Mouse (Mus musculus): ENCODE data around the gene Sost. TPM values are rescaled to one million over a fixed set of nuclear protein-coding genes. Genes with fewer than 3 reads are reported as not detected.

Sost gene
- polyA plus RNA-seq, 1 experiment from 2014 or later: 1.3 TPM

DNA sequence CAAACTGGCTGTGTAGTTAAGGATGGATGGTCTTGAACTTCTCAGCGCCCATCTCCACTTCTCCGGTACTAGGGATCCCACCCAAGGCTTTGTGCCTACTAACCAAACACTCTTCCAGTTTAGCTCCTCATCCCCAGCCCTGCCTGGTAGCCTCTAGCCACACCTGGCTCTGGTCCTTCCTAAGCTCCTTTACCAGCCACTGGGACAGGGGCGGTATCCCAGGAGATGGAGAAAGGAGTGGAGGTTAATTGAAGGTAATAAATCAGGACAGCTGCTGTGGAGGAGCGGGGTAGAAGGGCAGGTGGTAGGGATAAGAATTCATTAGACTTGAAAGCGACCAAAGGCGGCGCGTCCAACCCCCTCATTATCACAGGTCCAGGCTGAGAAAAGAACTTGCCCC is 2.2 kb downstream of the Sost start:
- H3K4me3 ChIP-seq: peak overlapping the region; percentile 70; the same call in 1 of the 2 replicates
- DNase-seq (ENCODE audit: low spot score): peak; percentile 34
- WGBS: 3% methylated on average over 8 of the region's 8 CpGs

GRCm38 (mm10) chr11:101963473-101964291 is 3.1 kb downstream of the Sost start:
- Histone ChIP-seq H3K27ac (peak overlapping the region; percentile 84), H3K4me3 (peak overlapping the region; percentile 70), H3K27me3 (ENCODE audit: insufficient read depth, poor library complexity, severe bottlenecking) (peaks cover 94% of the 10 kb centered on the region), H3K4me1 (replicated peaks) (peaks cover 66% of the 10 kb centered on the region), H3K36me3 (no peaks in the 10 kb centered on the region), H3K9me3 (no peaks in the 10 kb centered on the region)
- WGBS: under 1% methylated on average over 78 of the region's 78 CpGs
- DNase-seq (ENCODE audit: low spot score): peak; percentile 72

More for the DNA sequence above, 2.2 kb downstream of the Sost start:
- H3K9me3 ChIP-seq: no peaks in the 10 kb centered on the region
- peaks cover 68% of the 10 kb centered on the region for H3K4me1 ChIP-seq (replicated peaks)
- H3K27me3 ChIP-seq (ENCODE audit: insufficient read depth, poor library complexity, severe bottlenecking): peaks cover 87% of the 10 kb centered on the region
- H3K27ac ChIP-seq: no peak overlapping the region
- H3K36me3 ChIP-seq: no peaks in the 10 kb centered on the region

GRCm38 (mm10) chr11:101963043-101963442 is 3.8 kb downstream of the Sost start:
- peak; percentile 40 for DNase-seq (ENCODE audit: low spot score)
- Histone ChIP-seq H3K27ac (peak overlapping the region; percentile 84), H3K4me1 (replicated peaks) (peaks cover 60% of the 10 kb centered on the region), H3K9me3 (no peaks in the 10 kb centered on the region), H3K27me3 (ENCODE audit: insufficient read depth, poor library complexity, severe bottlenecking) (peaks cover 95% of the 10 kb centered on the region), H3K36me3 (no peaks in the 10 kb centered on the region), H3K4me3 (peak overlapping the region; percentile 70)
- 1% methylated on average over 11 of the region's 11 CpGs for WGBS

DNA sequence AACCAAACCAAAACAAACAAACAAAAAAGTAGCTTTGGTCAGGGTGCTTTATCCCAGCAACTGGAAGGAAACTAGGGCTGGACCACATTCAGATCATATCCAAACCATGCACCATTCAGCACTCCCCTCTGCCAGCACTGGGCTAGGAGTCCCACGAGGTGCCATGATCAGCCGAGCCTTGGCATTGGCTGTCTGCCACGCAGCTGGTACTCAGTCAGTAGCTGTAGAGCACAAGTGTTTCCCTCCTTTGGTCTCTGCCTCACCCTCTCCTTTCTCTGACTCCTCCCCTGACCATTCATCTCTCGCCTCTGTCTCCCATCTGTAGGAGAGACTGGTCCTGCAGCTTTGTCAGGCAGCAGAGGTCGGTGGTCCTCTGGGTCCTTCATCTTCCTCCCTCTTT is 9.3 kb downstream of the Sost start:
- Histone ChIP-seq H3K9me3 (no peaks in the 10 kb centered on the region), H3K4me3 (no peak overlapping the region), H3K4me1 (replicated peaks) (peaks cover 18% of the 10 kb centered on the region), H3K27ac (no peak overlapping the region), H3K36me3 (no peaks in the 10 kb centered on the region), H3K27me3 (ENCODE audit: insufficient read depth, poor library complexity, severe bottlenecking) (peaks cover 78% of the 10 kb centered on the region)
- 72% methylated on average over 5 of the region's 5 CpGs for WGBS
- no peak for DNase-seq (ENCODE audit: low spot score)

- H3K27ac ChIP-seq: 0 out of 2 replicates have a peak overlapping the region, but pooled peaks have one; percentile 20
- DNase-seq (ENCODE audit: low spot score): no peak
- H3K4me3 ChIP-seq: no peak overlapping the region
- WGBS: 75% methylated on average over 4 of the region's 4 CpGs
- H3K9me3 ChIP-seq: no peaks in the 10 kb centered on the region
- H3K27me3 ChIP-seq (ENCODE audit: insufficient read depth, poor library complexity, severe bottlenecking): peaks cover 61% of the 10 kb centered on the region
- no peaks in the 10 kb centered on the region for H3K36me3 ChIP-seq
- peaks cover 21% of the 10 kb centered on the region for H3K4me1 ChIP-seq (replicated peaks)
These were observed 13.4 kb downstream of the Sost start for GRCm38 (mm10) chr11:101953441-101953840.

DNA sequence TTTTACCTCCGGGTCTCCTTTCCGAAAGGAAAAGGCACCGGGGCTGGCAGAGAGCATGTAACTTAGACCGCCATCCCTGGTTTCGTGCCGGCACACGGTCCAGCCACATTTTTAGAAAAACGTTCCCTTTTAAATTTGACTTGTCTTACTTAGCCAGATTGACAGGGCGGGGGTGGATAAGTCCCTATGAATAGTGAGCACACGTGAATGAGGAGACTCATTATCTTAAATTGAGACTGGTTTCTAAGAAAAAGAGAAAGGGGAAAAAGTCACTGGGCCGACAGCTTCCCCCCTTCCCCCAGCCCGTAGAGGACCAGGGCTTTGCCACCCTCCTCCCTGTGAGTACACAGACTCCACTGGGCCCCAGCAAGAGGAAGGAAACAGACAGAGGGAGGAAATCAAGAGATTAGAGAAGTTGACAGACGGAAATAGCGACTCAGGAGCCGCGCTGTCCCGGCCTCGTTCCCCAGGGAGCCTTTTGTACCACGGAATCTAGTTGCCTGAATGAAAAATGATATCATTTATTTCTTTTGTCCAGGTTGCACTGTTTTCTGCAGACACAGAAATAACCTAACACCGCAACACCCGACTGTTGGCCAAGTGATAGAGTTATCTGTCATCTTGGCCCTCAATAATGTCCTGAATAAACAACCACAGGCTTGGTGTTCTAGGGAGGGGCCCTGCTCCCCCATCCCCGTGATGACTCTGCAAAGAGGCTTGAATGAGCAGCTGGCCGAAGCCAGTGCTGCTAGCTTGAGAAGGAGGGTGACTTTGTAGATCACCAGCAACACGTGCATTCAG is 14.1 kb downstream of the Sost start:
- H3K36me3 ChIP-seq: no peaks in the 10 kb centered on the region
- peak overlapping the region; percentile 3; the same call in 1 of the 2 replicates for H3K4me3 ChIP-seq
- 28% methylated on average over 24 of the region's 24 CpGs for WGBS
- peaks cover 59% of the 10 kb centered on the region for H3K27me3 ChIP-seq (ENCODE audit: insufficient read depth, poor library complexity, severe bottlenecking)
- H3K9me3 ChIP-seq: no peaks in the 10 kb centered on the region
- DNase-seq (ENCODE audit: low spot score): no peak
- H3K4me1 ChIP-seq (replicated peaks): peaks cover 23% of the 10 kb centered on the region
- peak overlapping the region; percentile 62; the same call in 1 of the 2 replicates for H3K27ac ChIP-seq

GRCm38 (mm10) chr11:101950021-101950420 is 16.8 kb downstream of the Sost start:
- no peaks in the 10 kb centered on the region for H3K36me3 ChIP-seq
- H3K27me3 ChIP-seq (ENCODE audit: insufficient read depth, poor library complexity, severe bottlenecking): peaks cover 43% of the 10 kb centered on the region
- no peak overlapping the region for H3K27ac ChIP-seq
- DNase-seq (ENCODE audit: low spot score): no peak
- H3K4me1 ChIP-seq (replicated peaks): peaks cover 30% of the 10 kb centered on the region
- no peaks in the 10 kb centered on the region for H3K9me3 ChIP-seq
- no peak overlapping the region for H3K4me3 ChIP-seq
- WGBS: 95% methylated on average over 5 of the region's 5 CpGs

- peaks cover 15% of the 10 kb centered on the region for H3K27me3 ChIP-seq (ENCODE audit: insufficient read depth, poor library complexity, severe bottlenecking)
- peaks cover 2% of the 10 kb centered on the region; the same call in 1 of the 2 replicates for H3K9me3 ChIP-seq
- H3K36me3 ChIP-seq: no peaks in the 10 kb centered on the region
- H3K27ac ChIP-seq: peak overlapping the region; percentile 35; the same call in 1 of the 2 replicates
- DNase-seq (ENCODE audit: low spot score): peak; percentile 50
- no peak overlapping the region for H3K4me3 ChIP-seq
- WGBS: 29% methylated on average over 5 of the region's 5 CpGs
- H3K4me1 ChIP-seq (replicated peaks): peaks cover 16% of the 10 kb centered on the region
These were observed 20.3 kb downstream of the Sost start for GRCm38 (mm10) chr11:101946525-101946924.

DNA sequence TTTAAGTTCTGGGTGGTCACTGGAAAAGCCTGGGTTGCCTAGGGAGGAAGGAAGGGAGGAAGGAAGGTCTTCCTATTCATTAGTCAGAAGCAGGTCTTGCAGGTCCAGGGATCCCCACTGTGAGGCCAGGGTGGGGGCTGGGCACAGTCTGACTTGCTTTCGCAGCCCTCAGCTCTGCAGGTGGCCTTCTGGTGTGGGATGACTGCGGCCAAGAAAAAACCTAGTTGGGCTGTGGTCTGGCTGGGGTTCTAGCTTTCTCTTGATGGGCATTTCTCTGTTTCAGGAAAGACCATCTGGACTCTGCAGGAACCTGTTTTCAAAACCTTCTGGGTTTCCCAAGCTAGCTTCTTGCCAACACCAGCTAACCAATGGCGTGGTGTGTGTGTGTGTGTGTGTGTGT is 23.8 kb downstream of the Sost start:
- no peaks in the 10 kb centered on the region for H3K36me3 ChIP-seq
- H3K9me3 ChIP-seq: peaks cover 2% of the 10 kb centered on the region; the same call in 1 of the 2 replicates
- no peak for DNase-seq (ENCODE audit: low spot score)
- peaks cover 14% of the 10 kb centered on the region for H3K4me1 ChIP-seq (replicated peaks)
- 45% methylated on average over 3 of the region's 3 CpGs for WGBS
- H3K4me3 ChIP-seq: no peak overlapping the region
- peaks cover 22% of the 10 kb centered on the region for H3K27me3 ChIP-seq (ENCODE audit: insufficient read depth, poor library complexity, severe bottlenecking)
- H3K27ac ChIP-seq: no peak overlapping the region

DNA sequence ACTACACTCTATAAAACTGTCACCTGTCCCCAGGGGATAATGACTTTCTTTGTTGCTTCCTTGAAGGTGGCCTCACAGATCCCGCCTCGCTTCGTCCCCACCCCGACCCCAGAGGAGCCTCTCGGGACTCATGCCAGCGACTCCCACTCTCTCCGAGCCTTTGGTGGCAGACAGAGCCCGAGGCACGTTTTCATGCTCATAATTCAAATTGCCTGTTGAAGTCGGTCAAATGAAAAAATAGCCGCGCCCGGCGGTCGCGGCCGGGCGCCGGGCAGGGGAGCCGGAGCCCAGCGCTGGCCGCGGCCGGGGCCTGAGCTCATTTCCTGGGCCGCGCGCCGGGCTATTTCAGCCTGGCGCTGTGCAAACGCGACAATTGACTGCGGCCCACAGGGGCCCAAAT is 29.7 kb downstream of the Sost start:
- H3K4me3 ChIP-seq: peak overlapping the region; percentile 51
- peaks cover 56% of the 10 kb centered on the region for H3K27me3 ChIP-seq (ENCODE audit: insufficient read depth, poor library complexity, severe bottlenecking)
- under 1% methylated on average over 32 of the region's 32 CpGs for WGBS
- no peaks in the 10 kb centered on the region for H3K9me3 ChIP-seq
- H3K4me1 ChIP-seq (replicated peaks): peaks cover 29% of the 10 kb centered on the region
- peak overlapping the region; percentile 81 for H3K27ac ChIP-seq
- H3K36me3 ChIP-seq: no peaks in the 10 kb centered on the region
- DNase-seq (ENCODE audit: low spot score): peak; percentile 55

DNA sequence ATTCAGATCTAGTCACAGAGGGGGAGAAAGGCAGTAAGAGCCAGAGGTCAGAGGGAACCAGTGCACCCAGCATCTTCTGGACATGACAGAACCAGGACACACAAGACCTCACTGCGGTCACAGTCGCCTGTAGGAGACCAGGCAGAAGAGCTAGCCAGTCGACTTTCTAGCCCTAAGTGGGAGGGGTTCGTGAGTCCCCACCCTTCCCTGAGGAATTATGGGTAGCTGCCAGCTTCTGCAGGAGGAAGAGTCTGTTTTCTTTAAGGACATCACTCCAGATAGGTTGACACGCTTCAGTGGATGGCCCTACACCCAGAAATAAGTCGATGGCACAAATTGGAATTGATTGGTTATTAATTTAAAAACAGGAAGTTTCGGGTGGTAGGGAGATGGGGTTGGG is 30.4 kb downstream of the Sost start:
- peaks cover 34% of the 10 kb centered on the region for H3K4me1 ChIP-seq (replicated peaks)
- DNase-seq (ENCODE audit: low spot score): no peak

GRCm38 (mm10) chr11:101935743-101936142 is 31.1 kb downstream of the Sost start:
- 89% methylated on average over 3 of the region's 3 CpGs for WGBS

More for the DNA sequence above, 30.4 kb downstream of the Sost start:
- peak overlapping the region; percentile 51 for H3K4me3 ChIP-seq
- no peaks in the 10 kb centered on the region for H3K9me3 ChIP-seq
- peaks cover 54% of the 10 kb centered on the region for H3K27me3 ChIP-seq (ENCODE audit: insufficient read depth, poor library complexity, severe bottlenecking)
- H3K27ac ChIP-seq: no peak overlapping the region
- WGBS: 25% methylated on average over 7 of the region's 7 CpGs
- no peaks in the 10 kb centered on the region for H3K36me3 ChIP-seq

DNA sequence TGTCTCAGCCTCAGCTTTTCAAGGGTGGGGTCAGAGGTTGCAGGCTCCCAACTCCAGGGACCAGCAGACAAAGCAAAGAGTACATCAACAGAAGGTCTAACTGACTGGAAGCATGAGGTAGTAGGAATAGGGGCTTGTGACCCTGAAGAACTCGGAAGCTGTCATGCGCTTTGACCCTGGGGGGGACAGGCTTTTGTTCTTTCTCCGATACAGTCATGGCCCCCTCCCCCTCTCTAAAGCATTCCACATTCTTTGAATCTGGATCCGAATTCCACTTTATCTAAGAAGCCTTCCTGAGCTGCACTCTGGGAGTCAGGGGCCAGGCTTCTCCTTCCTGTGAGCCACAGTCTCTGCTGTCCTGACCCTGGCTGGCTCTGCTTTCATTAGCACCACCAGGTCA is 34.8 kb downstream of the Sost start:
- H3K27ac ChIP-seq: no peak overlapping the region
- no peak for DNase-seq (ENCODE audit: low spot score)
- H3K4me3 ChIP-seq: no peak overlapping the region
- H3K36me3 ChIP-seq: no peaks in the 10 kb centered on the region
- peaks cover 40% of the 10 kb centered on the region for H3K4me1 ChIP-seq (replicated peaks)
- WGBS: 44% methylated on average over 4 of the region's 4 CpGs
- H3K27me3 ChIP-seq (ENCODE audit: insufficient read depth, poor library complexity, severe bottlenecking): peaks cover 29% of the 10 kb centered on the region
- H3K9me3 ChIP-seq: no peaks in the 10 kb centered on the region

More at GRCm38 (mm10) chr11:101935743-101936142, 31.1 kb downstream of the Sost start:
- peaks cover 34% of the 10 kb centered on the region for H3K4me1 ChIP-seq (replicated peaks)
- H3K4me3 ChIP-seq: no peak overlapping the region
- no peaks in the 10 kb centered on the region for H3K36me3 ChIP-seq
- peaks cover 54% of the 10 kb centered on the region for H3K27me3 ChIP-seq (ENCODE audit: insufficient read depth, poor library complexity, severe bottlenecking)
- H3K9me3 ChIP-seq: no peaks in the 10 kb centered on the region
- no peak for DNase-seq (ENCODE audit: low spot score)
- no peak overlapping the region for H3K27ac ChIP-seq

Measured in hindbrain, embryonic 10.5 days (tissue).